ENCODE assay signal across 12 mouse cellular contexts in genomic region chr10:22842781-22843439, GRCm38 (mm10). TPM values are rescaled to one million over a fixed set of nuclear protein-coding genes. Genes with fewer than 3 reads are reported as not detected.
DNase-seq lines count a peak whose midpoint lies in the region; ATAC-seq lines count a peak whose summit lies in the region.
"Had no signal": no experiment of that assay in that cellular context is flagged by ENCODE, and none has a peak within 500 bp of the region (broad histone marks: within the 10 kb centered on the region; RNA-seq: fewer than 3 reads in every experiment).

No protein-coding gene starts in this region.

- H3K27ac ChIP-seq in kidney, embryonic 14.5 days (ENCODE audit: low read depth, low read length), result peak overlapping the region; percentile 44
- no peak overlapping the region for H3K27ac ChIP-seq in forebrain, embryonic 15.5 days (replicated peaks)
- H3K27ac ChIP-seq in midbrain, embryonic 16.5 days (ENCODE audit: low read length), result no peak overlapping the region
- H3K27ac ChIP-seq: macrophage had no signal

- 3% methylated on average over 17 of the region's 17 CpGs for WGBS in kidney, embryonic 14.5 days
- WGBS in forebrain, embryonic 15.5 days, result 2% methylated on average over 17 of the region's 17 CpGs
- WGBS in midbrain, embryonic 16.5 days, result 3% methylated on average over 17 of the region's 17 CpGs

- H3K9me3 ChIP-seq in kidney, embryonic 14.5 days (ENCODE audit: control insufficient read depth, low read length), result no peaks in the 10 kb centered on the region
- H3K9me3 ChIP-seq in forebrain, embryonic 15.5 days, result no peaks in the 10 kb centered on the region
- no peaks in the 10 kb centered on the region for H3K9me3 ChIP-seq in midbrain, embryonic 16.5 days (replicated peaks; ENCODE audit: control insufficient read depth, low read length, poor library complexity, severe bottlenecking)

- no peaks in the 10 kb centered on the region for H3K27me3 ChIP-seq in kidney, embryonic 14.5 days (ENCODE audit: control insufficient read depth, insufficient read depth, low read length)
- peaks cover 67% of the 10 kb centered on the region for H3K27me3 ChIP-seq in forebrain, embryonic 15.5 days
- H3K27me3 ChIP-seq in midbrain, embryonic 16.5 days (ENCODE audit: control insufficient read depth, insufficient read depth, low read depth, low read length), result peaks cover 53% of the 10 kb centered on the region

- 0 out of 2 replicates have a peak overlapping the region, but pooled peaks have one; percentile 4 for H3K4me3 ChIP-seq in kidney, embryonic 14.5 days (ENCODE audit: low read length)
- H3K4me3 ChIP-seq in forebrain, embryonic 15.5 days, result no peak overlapping the region
- no peak overlapping the region for H3K4me3 ChIP-seq in midbrain, embryonic 16.5 days (ENCODE audit: low read depth, low read length)

- ATAC-seq in kidney, embryonic 14.5 days (ENCODE audit: low FRiP score, low TSS enrichment), result peak; percentile 56; the same call in 1 of the 2 replicates
- peak; percentile 43; the same call in 1 of the 2 replicates for ATAC-seq in forebrain, embryonic 15.5 days (replicated peaks)
- ATAC-seq in midbrain, embryonic 16.5 days, result 0 out of 2 replicates have a peak, but pooled peaks have one; percentile 39

- peak; percentile 51 for DNase-seq in embryo, embryonic 10.5 days (ENCODE audit: low spot score)
- no peak for DNase-seq in embryo, embryonic 10 days (ENCODE audit: low spot score)
- DNase-seq in kidney, postnatal 14 days, result no peak
- DNase-seq in right cerebral cortex, postnatal 4 days, result no peak
- no peak for DNase-seq in layer of hippocampus, adult 9-11 months
- DNase-seq: adrenal gland, adult 2 months; cerebellum, adult 11 months; gastrocnemius, postnatal 36 days had no signal

- H3K36me3 ChIP-seq in kidney, embryonic 14.5 days (ENCODE audit: control insufficient read depth, insufficient read depth, low read length), result no peaks in the 10 kb centered on the region
- no peaks in the 10 kb centered on the region for H3K36me3 ChIP-seq in forebrain, embryonic 15.5 days
- H3K36me3 ChIP-seq in midbrain, embryonic 16.5 days (ENCODE audit: control insufficient read depth, insufficient read depth, low read length), result no peaks in the 10 kb centered on the region

- no peak overlapping the region for H3K9ac ChIP-seq in kidney, embryonic 14.5 days (ENCODE audit: low read depth, low read length)
- no peak overlapping the region for H3K9ac ChIP-seq in forebrain, embryonic 15.5 days (replicated peaks)
- no peak overlapping the region for H3K9ac ChIP-seq in midbrain, embryonic 16.5 days (ENCODE audit: low read depth, low read length)

- peak overlapping the region; percentile 49 for H3K4me2 ChIP-seq in kidney, embryonic 14.5 days (replicated peaks; ENCODE audit: low read depth, low read length)
- H3K4me2 ChIP-seq in forebrain, embryonic 15.5 days (replicated peaks), result no peak overlapping the region
- no peak overlapping the region for H3K4me2 ChIP-seq in midbrain, embryonic 16.5 days (ENCODE audit: low read length)

- H3K4me1 ChIP-seq in kidney, embryonic 14.5 days (ENCODE audit: control insufficient read depth, insufficient read depth, low read length), result peaks cover 21% of the 10 kb centered on the region
- H3K4me1 ChIP-seq in forebrain, embryonic 15.5 days, result no peaks in the 10 kb centered on the region; the same call in 1 of the 2 replicates
- peaks cover 5% of the 10 kb centered on the region; the same call in 1 of the 2 replicates for H3K4me1 ChIP-seq in midbrain, embryonic 16.5 days (ENCODE audit: control insufficient read depth, insufficient read depth, low read length)

RNA-seq across cellular contexts. Expression of gene Tcf21, which starts 22.9 kb away (rescaled TPM):
- polyA plus RNA-seq in kidney, embryonic 14.5 days (2014; fragmentation: Nextera tagmentation; extraction: Ambion mirVana), result 331 and 384 TPM in 2 replicates
- polyA plus RNA-seq in forebrain, embryonic 15.5 days (2015; fragmentation: Nextera tagmentation; extraction: Ambion mirVana), result 0.29 and 0.45 TPM in 2 replicates
- 0.16 and 0.19 TPM in 2 replicates for polyA plus RNA-seq in midbrain, embryonic 16.5 days (2015; fragmentation: Nextera tagmentation; extraction: Ambion mirVana)
- polyA plus RNA-seq: macrophage had no signal

Comparison
In these comparisons a context has a peak if more than half of its experiments do, and no peak if none do; other contexts are left out.
1. RNA of gene Tcf21, which starts 22.9 kb away (polyA plus RNA-seq): 331 to 384 TPM in kidney, embryonic 14.5 days; 0.29 to 0.45 TPM in forebrain, embryonic 15.5 days and 0.16 to 0.19 TPM in midbrain, embryonic 16.5 days; every median in the first group is over 100 times any median in the second.
2. Peak in every context shown above with its lines, with median percentiles within 50 percentile points of each other: ATAC-seq.